Mouse (Mus musculus) hindbrain, postnatal 0 days (tissue): ENCODE data around the gene Spon2. TPM values are rescaled to one million over a fixed set of nuclear protein-coding genes. Genes with fewer than 3 reads are reported as not detected.

Experiments
- ATAC-seq: fragments of 200-750 bp; cut with Nextera tagmentation; 2 replicates; pipeline ENCODE4 v1.8.0; 2017; ENCODE audit warnings: mild to moderate bottlenecking, moderate TSS enrichment, moderate library complexity
- DNase-seq: peaks from one replicate; pipeline ENCODE4 v3.0.0-alpha.2; 2015; ENCODE audit warnings: low spot score
- H3K27ac ChIP-seq: fragments of 300-500 bp; sonication (generic); 2 replicates; pipeline ENCODE4 v1.5.1; 2014; ENCODE audit warnings: mild to moderate bottlenecking
- H3K27me3 ChIP-seq: fragments of 300-500 bp; sonication (generic); 2 replicates; pipeline ENCODE4 v1.6.1; 2014; ENCODE audit warnings: low read length, mixed read lengths; ENCODE audit not compliant: insufficient read depth
- H3K36me3 ChIP-seq: fragments of 300-500 bp; sonication (generic); 2 replicates; pipeline ENCODE4 v1.6.1; 2014; ENCODE audit warnings: low read length, mixed read lengths; ENCODE audit not compliant: insufficient read depth
- H3K4me1 ChIP-seq: fragments of 300-500 bp; sonication (generic); 2 replicates; pipeline ENCODE4 v1.6.1; 2014; ENCODE audit warnings: antibody characterized with exemption, low read length, mixed read lengths; ENCODE audit not compliant: insufficient read depth
- H3K4me2 ChIP-seq: fragments of 300-500 bp; sonication (generic); 2 replicates; pipeline ENCODE4 v1.6.1; 2014; ENCODE audit warnings: low read depth, mild to moderate bottlenecking, low read length, moderate library complexity, mixed read lengths
- H3K4me3 ChIP-seq: fragments of 300-500 bp; sonication (generic); 2 replicates; pipeline ENCODE4 v1.5.1; 2014; ENCODE audit warnings: low read length
- H3K9ac ChIP-seq: fragments of 300-500 bp; sonication (generic); replicated peaks from 2 replicates; pipeline ENCODE4 v1.6.1; 2014; ENCODE audit warnings: mild to moderate bottlenecking, low read length, moderate library complexity, mixed read lengths
- H3K9me3 ChIP-seq: fragments of 300-500 bp; sonication (generic); 2 replicates; pipeline ENCODE4 v1.6.1; 2016; ENCODE audit warnings: low read length, mixed read lengths
- CTCF ChIP-seq: IDR thresholded peaks from 2 replicates; pipeline ENCODE4 v1.5.1; 2016; ENCODE audit warnings: antibody characterized with exemption, control low read depth, low read depth
- WGBS: fragments of 180-500 bp; shearing (Covaris S2); extraction: QIAGEN DNeasy Blood & Tissue Kit; methylation state at CpG from one replicate; pipeline ENCODE4 v1.1.7; 2014; 5-methylcytosine and 5-hydroxymethylcytosine counted together
- polyA plus RNA-seq: library from polyadenylated mRNA; unstranded; fragments of >200 nt; fragmentation: Nextera tagmentation; extraction: Ambion mirVana; gene quantifications from 2 replicates; pipeline ENCODE4 v1.2.1, GENCODE M21; 2015
- total RNA-seq: library from RNA; depleted of rRNA; stranded (reverse); fragments of >200 nt; gene quantifications from 2 replicates; pipeline ENCODE4 v1.2.3, GENCODE M21; 2014; rRNA removed

Gene Spon2
- total RNA-seq (4.3 TPM in 2 replicates), polyA plus RNA-seq (3.6 and 3.9 TPM in 2 replicates)

DNA sequence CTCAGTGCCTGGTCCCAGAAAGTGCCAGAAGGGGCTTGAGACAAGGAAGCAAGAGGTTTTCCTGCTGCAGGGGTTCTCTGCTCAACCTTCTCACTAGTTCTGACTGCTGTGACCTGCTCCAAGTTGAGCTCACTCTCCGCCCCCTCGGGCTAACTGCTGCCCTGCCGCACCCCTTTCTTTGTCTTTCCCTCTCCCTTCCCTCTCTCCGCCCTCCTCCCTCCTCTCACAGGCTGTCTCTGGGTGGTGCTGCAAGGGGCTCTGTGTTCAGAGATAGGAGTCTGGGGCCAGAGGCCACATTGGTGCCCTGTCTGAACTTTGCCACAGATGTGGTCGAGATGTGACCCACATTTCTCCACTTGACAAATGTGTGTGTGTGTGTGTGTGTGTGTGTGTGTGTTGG lies at the start of gene Spon2:
TSS of gene Spon2 (minus strand) at position 375 of the 400 bp plus-strand sequence.
- 34% methylated on average over 5 of the region's 5 CpGs for WGBS
- H3K27ac ChIP-seq = peak within 1 kb of the TSS; percentile 5; the same call in 1 of the 2 replicates

GRCm38 (mm10) chr5:33254416-33254815 lies 36.2 kb upstream of the Spon2 start:
- ATAC-seq (no peak), DNase-seq (no peak)
- no peaks in the 10 kb centered on the region for H3K4me1 ChIP-seq
- no peaks in the 10 kb centered on the region for H3K9me3 ChIP-seq
- H3K36me3 ChIP-seq = peaks cover 92% of the 10 kb centered on the region
- TF ChIP-seq CTCF = no peak
- no peak overlapping the region for H3K9ac ChIP-seq
- H3K27ac ChIP-seq = no peak overlapping the region
- H3K27me3 ChIP-seq = no peaks in the 10 kb centered on the region
- H3K4me2 ChIP-seq = no peak overlapping the region
- H3K4me3 ChIP-seq = no peak overlapping the region
- 67% methylated on average over 5 of the region's 5 CpGs for WGBS

More for the DNA sequence above, at the start of gene Spon2:
- Histone ChIP-seq H3K27me3 (no peaks in the 10 kb centered on the region), H3K36me3 (no peaks in the 10 kb centered on the region), H3K9ac (no peak within 1 kb of the TSS), H3K4me2 (no peak within 1 kb of the TSS), H3K9me3 (no peaks in the 10 kb centered on the region), H3K4me3 (no peak within 1 kb of the TSS), H3K4me1 (peaks cover 14% of the 10 kb centered on the region; the same call in 1 of the 2 replicates)
- ATAC-seq = no peak
- no peak for DNase-seq
- TF ChIP-seq CTCF = no peak

DNA sequence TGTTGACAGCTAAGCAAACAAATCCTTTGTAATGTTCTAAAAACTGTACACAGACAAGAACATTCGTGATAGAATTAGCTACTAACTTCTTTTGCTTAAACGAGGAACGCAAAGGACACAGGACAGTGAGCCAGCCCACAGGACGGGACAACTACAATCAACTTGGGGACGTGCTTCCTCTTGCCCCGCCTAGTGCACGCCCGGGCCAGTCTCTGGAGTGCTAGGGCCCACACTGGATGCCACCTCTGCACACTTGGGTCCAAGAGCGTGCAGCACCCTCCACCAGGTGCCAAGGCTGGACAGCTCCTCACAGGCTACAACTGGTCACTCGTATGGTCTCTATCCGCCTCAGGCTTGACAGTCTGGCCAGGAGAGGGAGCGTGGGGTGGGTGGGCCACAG lies 29.9 kb upstream of the Spon2 start:
- DNase-seq = no peak
- Histone ChIP-seq H3K36me3 (peaks cover 57% of the 10 kb centered on the region), H3K4me1 (peaks cover 5% of the 10 kb centered on the region; the same call in 1 of the 2 replicates), H3K9ac (no peak overlapping the region), H3K27me3 (no peaks in the 10 kb centered on the region), H3K4me3 (no peak overlapping the region), H3K4me2 (no peak overlapping the region), H3K9me3 (no peaks in the 10 kb centered on the region), H3K27ac (no peak overlapping the region)
- TF ChIP-seq CTCF = no peak
- WGBS = 82% methylated on average over 12 of the region's 12 CpGs
- no peak for ATAC-seq

DNA sequence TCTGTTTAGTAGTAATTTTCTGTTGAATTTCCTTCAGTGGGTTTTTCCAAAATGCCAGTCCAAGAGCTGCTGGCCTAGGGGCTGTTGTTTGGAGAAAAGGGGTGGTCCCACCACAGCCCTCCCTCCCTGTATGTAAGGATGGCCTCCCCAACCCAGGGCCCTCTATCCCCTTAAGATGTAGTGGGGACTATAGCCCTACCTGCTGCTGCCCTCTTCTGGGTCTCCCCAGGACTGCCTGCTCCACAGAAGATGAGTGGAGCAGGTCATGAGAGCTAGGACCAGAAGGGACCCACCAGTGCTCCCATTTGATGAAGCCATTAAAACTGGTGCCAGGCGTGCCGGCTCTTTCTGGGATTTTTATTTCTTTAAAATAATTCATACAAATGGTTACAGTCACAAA lies 29.1 kb upstream of the Spon2 start:
- Histone ChIP-seq H3K27ac (no peak overlapping the region), H3K4me2 (no peak overlapping the region), H3K27me3 (no peaks in the 10 kb centered on the region), H3K4me1 (peaks cover 5% of the 10 kb centered on the region; the same call in 1 of the 2 replicates), H3K9me3 (no peaks in the 10 kb centered on the region), H3K9ac (no peak overlapping the region), H3K36me3 (peaks cover 57% of the 10 kb centered on the region), H3K4me3 (no peak overlapping the region)
- peak; percentile 67 for TF ChIP-seq CTCF
- peak; percentile 52 for DNase-seq
- ATAC-seq = peak; percentile 61; the same call in 1 of the 2 replicates
- WGBS = 91% methylated on average over 2 of the region's 2 CpGs

- no peak overlapping the region for H3K9ac ChIP-seq
- 42% methylated on average over 3 of the region's 3 CpGs for WGBS
- peak; percentile 75 for DNase-seq
- no peak overlapping the region for H3K4me3 ChIP-seq
- peaks cover 5% of the 10 kb centered on the region; the same call in 1 of the 2 replicates for H3K4me1 ChIP-seq
- no peak overlapping the region for H3K4me2 ChIP-seq
- H3K27ac ChIP-seq = peak overlapping the region; percentile 58; the same call in 1 of the 2 replicates
- no peaks in the 10 kb centered on the region for H3K9me3 ChIP-seq
- peak; percentile 84 for ATAC-seq
- no peaks in the 10 kb centered on the region for H3K27me3 ChIP-seq
- no peak for TF ChIP-seq CTCF
- peaks cover 46% of the 10 kb centered on the region for H3K36me3 ChIP-seq
Observed at GRCm38 (mm10) chr5:33245701-33246100, 27.4 kb upstream of the Spon2 start.

GRCm38 (mm10) chr5:33244377-33244920 lies 26.2 kb upstream of the Spon2 start:
- Histone ChIP-seq H3K9ac (no peak overlapping the region), H3K4me2 (no peak overlapping the region), H3K27me3 (no peaks in the 10 kb centered on the region), H3K4me3 (no peak overlapping the region), H3K9me3 (no peaks in the 10 kb centered on the region), H3K27ac (no peak overlapping the region), H3K4me1 (peaks cover 5% of the 10 kb centered on the region; the same call in 1 of the 2 replicates), H3K36me3 (peaks cover 34% of the 10 kb centered on the region)
- no peak for DNase-seq
- no peak for TF ChIP-seq CTCF
- WGBS = 76% methylated on average over 5 of the region's 5 CpGs
- ATAC-seq = no peak

DNA sequence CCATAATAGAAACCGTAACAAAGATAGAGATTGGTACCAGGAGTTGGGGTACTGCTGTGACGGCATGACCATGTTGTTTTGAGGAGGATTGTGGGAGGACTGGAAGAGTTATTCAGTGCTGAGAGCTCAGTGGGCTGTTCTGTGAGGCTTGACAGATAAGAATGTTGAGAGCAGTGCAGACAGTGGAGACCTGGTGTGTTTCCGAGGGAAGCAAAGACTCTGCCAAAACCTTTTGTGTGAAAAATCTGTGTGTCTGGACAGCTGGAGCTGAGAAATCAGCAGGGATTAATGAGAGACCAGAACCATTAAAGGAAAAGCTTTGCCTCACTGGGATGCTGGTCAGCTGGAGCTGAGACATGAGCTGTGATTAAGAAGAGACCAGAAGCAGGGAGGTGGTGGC lies 21.7 kb upstream of the Spon2 start:
- no peaks in the 10 kb centered on the region for H3K27me3 ChIP-seq
- no peak for TF ChIP-seq CTCF
- H3K9ac ChIP-seq = no peak overlapping the region
- ATAC-seq = 0 out of 2 replicates have a peak, but pooled peaks have one; percentile 38
- no peak overlapping the region for H3K4me2 ChIP-seq
- H3K4me3 ChIP-seq = no peak overlapping the region
- H3K4me1 ChIP-seq = no peaks in the 10 kb centered on the region
- H3K9me3 ChIP-seq = no peaks in the 10 kb centered on the region
- 0 out of 2 replicates have a peak, but pooled peaks cover 9% of the 10 kb centered on the region for H3K36me3 ChIP-seq
- H3K27ac ChIP-seq = 0 out of 2 replicates have a peak overlapping the region, but pooled peaks have one; percentile 3
- DNase-seq = peak; percentile 43
- 43% methylated on average over 3 of the region's 3 CpGs for WGBS
